Mouse (Mus musculus) heart, adult 2 months (tissue): ENCODE measurements at regions not wholly inside any gene's neighbourhood (a gene's known extent, or its start where the extent isn't known, plus 50 kb on each side); places are given as distances from the start of the nearest gene placed in this dataset.
A peak's percentile ranks its signal among the peaks of the same experiment; 100 is the strongest.

ENCODE experiments used
- DNase-seq, 2 experiments: peaks; one replicate each; pipeline ENCODE4 v3.0.0; 2021
- H3K27ac ChIP-seq: fragments of 200-600 bp; 2 replicates; pipeline ENCODE4 v1.8.1; 2022
- H3K27me3 ChIP-seq: fragments of 200-500 bp; 2 replicates; pipeline ENCODE4 v1.6.1; 2012; ENCODE audit warnings: mild to moderate bottlenecking, low read length, inconsistent platforms, mixed read lengths; ENCODE audit not compliant: control insufficient read depth, insufficient read depth
- H3K36me3 ChIP-seq: fragments of 200-500 bp; 2 replicates; pipeline ENCODE4 v1.6.1; 2012; ENCODE audit warnings: low read length, inconsistent platforms; ENCODE audit not compliant: control insufficient read depth, insufficient read depth
- H3K4me1 ChIP-seq: fragments of 200-500 bp; 2 replicates; pipeline ENCODE4 v1.6.1; 2011; ENCODE audit warnings: low read length; ENCODE audit not compliant: control insufficient read depth, insufficient read depth
- H3K4me3 ChIP-seq: fragments of 200-600 bp; 2 replicates; pipeline ENCODE4 v1.8.1; 2022
- H3K79me2 ChIP-seq: fragments of 200-500 bp; replicated peaks from 2 replicates; pipeline ENCODE4 v1.6.1; 2012; ENCODE audit warnings: mild to moderate bottlenecking, inconsistent platforms, low read length, moderate library complexity, mixed read lengths; ENCODE audit not compliant: control insufficient read depth, insufficient read depth
- H3K9ac ChIP-seq: fragments of 200-500 bp; 2 replicates; pipeline ENCODE4 v1.6.1; 2012; ENCODE audit warnings: low read depth, mild to moderate bottlenecking, control low read depth, inconsistent platforms, low read length, mixed read lengths
- CTCF ChIP-seq: fragments of 200-600 bp; IDR thresholded peaks from 2 replicates; pipeline ENCODE4 v1.8.1; 2022; ENCODE audit warnings: antibody characterized with exemption, mild to moderate bottlenecking, moderate library complexity
- EP300 ChIP-seq: fragments of 200-500 bp; IDR thresholded peaks from 2 replicates; pipeline ENCODE4 v1.6.1; 2011; ENCODE audit warnings: low read depth, low read length, control low read depth; ENCODE audit not compliant: insufficient read depth
- POLR2A ChIP-seq: fragments of 200-500 bp; IDR thresholded peaks from 2 replicates; pipeline ENCODE4 v1.6.1; 2011; ENCODE audit warnings: mild to moderate bottlenecking, low read depth, low read length, control low read depth; ENCODE audit not compliant: insufficient read depth
- WGBS: fragments of 180-500 bp; shearing (Covaris S2); methylation state at CpG from one replicate; pipeline ENCODE4 v1.1.7; 2018; 5-methylcytosine and 5-hydroxymethylcytosine counted together
- intact Hi-C: fragments of 180-260 bp; cut with DNase I; formaldehyde crosslinking; loops from one replicate; pipeline ENCODE4 v1.15.1; 2025

DNA sequence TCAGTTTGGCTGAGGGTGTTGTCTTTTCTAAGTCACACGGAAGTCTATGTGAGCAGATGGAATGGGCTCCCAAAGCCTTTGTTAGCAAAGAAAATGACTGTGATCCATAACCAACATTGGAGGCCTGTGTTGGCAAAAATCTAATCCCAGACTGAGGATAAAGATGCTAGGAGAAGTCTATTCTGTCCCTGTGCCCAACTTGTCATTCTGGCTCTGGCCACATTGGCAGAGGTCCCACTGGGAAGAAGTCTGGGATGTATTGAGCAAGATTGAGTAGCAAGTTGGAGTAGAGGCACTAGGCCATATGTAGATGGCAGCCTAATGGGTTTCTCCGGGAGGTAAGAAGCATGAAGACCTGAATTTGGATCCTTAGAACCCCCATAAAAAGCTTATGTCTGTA lies 54.1 kb downstream of the Nog start:
- 83% methylated on average over 2 of the region's 2 CpGs for WGBS
- no peaks in the 10 kb centered on the region for H3K4me1 ChIP-seq
- H3K27ac ChIP-seq = no peak overlapping the region
- no peak for DNase-seq
- intact Hi-C loops = no loop called here
- H3K4me3 ChIP-seq = no peak overlapping the region
- H3K9ac ChIP-seq = no peak overlapping the region
- no peaks in the 10 kb centered on the region for H3K27me3 ChIP-seq
- no peak for TF ChIP-seq EP300
- no peak for TF ChIP-seq POLR2A
- no peak for TF ChIP-seq CTCF
- H3K36me3 ChIP-seq = no peaks in the 10 kb centered on the region
- H3K79me2 ChIP-seq = no peaks in the 10 kb centered on the region

DNA sequence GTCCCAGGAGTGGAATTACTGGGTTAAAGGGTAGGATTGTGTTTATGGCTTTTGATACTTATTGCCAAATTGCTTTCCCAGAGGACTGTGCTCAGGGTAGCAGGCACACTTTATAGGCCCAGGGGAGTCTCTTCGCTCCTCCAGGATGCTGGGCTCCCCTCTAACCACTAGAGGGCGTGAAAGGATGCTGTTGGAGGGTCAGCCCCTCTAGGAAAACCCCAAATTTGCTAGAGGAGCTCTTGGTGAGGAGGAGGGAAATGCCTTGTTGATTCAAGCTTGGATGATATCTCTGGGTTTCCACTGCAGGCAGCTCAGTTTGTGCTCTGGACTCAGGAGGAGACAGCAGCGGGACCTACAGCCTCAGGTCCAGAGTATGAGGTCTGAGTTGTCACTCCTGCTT lies 58.8 kb downstream of the Nog start:
- no peaks in the 10 kb centered on the region for H3K27me3 ChIP-seq
- no peak for DNase-seq
- no peaks in the 10 kb centered on the region for H3K4me1 ChIP-seq

DNA sequence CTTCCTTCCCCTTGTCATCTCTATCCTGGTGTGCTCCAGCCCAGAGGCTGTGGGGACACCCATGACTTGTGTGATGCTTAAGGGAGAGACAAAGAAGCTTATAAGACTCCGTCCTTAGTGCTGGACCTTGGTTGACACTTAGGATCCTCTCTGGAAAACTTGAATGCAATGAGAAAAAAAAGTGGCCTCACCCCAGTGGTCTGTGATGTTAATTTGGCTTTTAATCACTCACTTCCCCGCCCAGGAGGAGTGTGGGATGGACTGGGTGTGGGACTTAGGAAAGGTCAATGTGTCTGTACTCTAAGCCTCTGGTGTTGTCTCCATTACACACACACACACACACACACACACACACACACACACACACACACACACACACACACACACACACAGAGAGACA lies 60.0 kb downstream of the Nog start:
- no peak for DNase-seq
- Histone ChIP-seq H3K4me1 (no peaks in the 10 kb centered on the region), H3K27me3 (no peaks in the 10 kb centered on the region), H3K4me3 (no peak overlapping the region), H3K9ac (no peak overlapping the region), H3K79me2 (no peaks in the 10 kb centered on the region), H3K36me3 (no peaks in the 10 kb centered on the region), H3K27ac (no peak overlapping the region)
- intact Hi-C loops = no loop called here
- WGBS = 60% methylated on average over 2 of the region's 2 CpGs
- TF ChIP-seq EP300 (no peak), CTCF (no peak), POLR2A (no peak)

More for the DNA sequence above, 58.8 kb downstream of the Nog start:
- Histone ChIP-seq H3K36me3 (no peaks in the 10 kb centered on the region), H3K27ac (no peak overlapping the region), H3K79me2 (no peaks in the 10 kb centered on the region), H3K4me3 (no peak overlapping the region), H3K9ac (no peak overlapping the region)
- intact Hi-C loops = no loop called here
- 36% methylated on average over 3 of the region's 3 CpGs for WGBS
- peak; percentile 58 for TF ChIP-seq CTCF
- TF ChIP-seq EP300 = no peak

DNA sequence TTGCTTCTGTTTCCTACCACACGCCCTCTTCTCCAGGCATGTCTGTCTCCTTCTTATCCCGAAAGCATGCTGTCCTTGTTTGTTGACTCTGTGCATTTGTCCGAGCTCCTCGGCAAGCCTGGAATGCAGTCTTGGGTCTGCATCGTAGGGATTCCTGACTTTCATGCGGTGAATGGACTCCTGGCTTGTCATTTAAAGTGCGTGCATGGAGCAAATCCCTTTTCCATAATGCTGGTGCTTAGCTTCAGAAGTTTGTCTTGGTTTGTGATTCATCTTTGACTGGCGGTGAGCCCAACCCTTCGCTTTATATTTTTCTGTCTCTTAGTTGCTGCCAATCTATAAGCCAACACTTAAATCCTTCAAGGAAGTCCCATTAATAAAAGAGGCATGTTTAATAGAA lies 62.2 kb downstream of the Nog start:
- Histone ChIP-seq H3K36me3 (no peaks in the 10 kb centered on the region), H3K4me3 (no peak overlapping the region), H3K27ac (no peak overlapping the region), H3K9ac (no peak overlapping the region), H3K27me3 (no peaks in the 10 kb centered on the region), H3K4me1 (no peaks in the 10 kb centered on the region), H3K79me2 (no peaks in the 10 kb centered on the region)
- TF ChIP-seq CTCF = no peak
- no peak for TF ChIP-seq POLR2A
- TF ChIP-seq EP300 = no peak
- WGBS = 40% methylated on average over 9 of the region's 9 CpGs
- intact Hi-C loops = no loop called here
- DNase-seq = no peak

DNA sequence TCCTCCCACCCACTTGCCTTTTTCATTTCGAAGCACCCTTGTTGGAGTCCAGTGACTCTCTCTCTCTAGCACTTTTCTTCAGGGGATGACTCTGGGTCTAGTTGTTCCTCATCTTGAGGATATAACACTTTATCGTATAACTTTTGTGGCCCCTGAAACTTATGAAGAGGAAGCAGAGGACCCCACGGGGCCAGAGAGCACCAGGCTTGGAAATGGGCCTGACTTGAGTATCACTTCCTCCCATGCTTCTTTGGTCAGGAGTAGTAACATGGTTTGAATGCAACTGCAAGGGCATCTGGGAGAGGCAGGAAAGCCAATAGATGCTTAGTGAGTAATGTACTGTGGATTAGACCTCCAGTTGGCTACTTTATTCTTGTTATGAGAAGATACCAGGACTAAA lies 65.2 kb downstream of the Nog start:
- H3K36me3 ChIP-seq = no peaks in the 10 kb centered on the region
- H3K4me3 ChIP-seq = no peak overlapping the region
- DNase-seq = no peak
- WGBS = 88% methylated on average over 3 of the region's 3 CpGs
- no peaks in the 10 kb centered on the region for H3K27me3 ChIP-seq
- no peaks in the 10 kb centered on the region for H3K79me2 ChIP-seq
- H3K9ac ChIP-seq = no peak overlapping the region
- no peaks in the 10 kb centered on the region for H3K4me1 ChIP-seq
- H3K27ac ChIP-seq = no peak overlapping the region
- TF ChIP-seq CTCF = no peak
- no peak for TF ChIP-seq POLR2A
- no peak for TF ChIP-seq EP300
- intact Hi-C loops = no loop called here

DNA sequence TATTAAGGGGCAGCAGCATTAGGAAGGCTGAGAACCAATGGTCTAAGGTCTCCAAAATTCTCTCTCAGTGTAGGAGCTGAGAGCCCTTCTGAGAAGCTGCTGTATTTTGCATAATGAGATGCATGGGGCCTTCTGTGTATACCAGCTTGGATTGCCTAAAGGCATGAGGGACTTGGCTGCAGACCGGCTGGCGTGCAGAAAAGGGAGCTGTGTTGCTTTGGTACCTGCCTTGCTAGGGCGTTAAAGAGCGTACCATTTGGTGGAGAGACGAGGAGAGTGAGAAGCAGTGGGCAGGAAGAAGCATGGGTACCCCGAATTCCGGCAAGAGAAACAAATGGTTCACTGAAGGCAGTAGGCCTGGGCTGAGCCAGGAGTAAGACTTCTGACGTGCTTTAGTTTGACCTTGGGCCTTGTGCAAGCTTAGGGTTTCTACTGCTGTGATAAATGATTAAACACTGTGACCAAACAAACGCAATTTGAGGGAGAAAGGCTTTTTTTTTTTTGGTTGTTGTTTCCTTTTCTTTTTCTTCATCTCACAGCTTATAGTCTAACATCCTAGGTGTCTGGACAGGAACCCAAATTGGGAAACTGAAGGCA lies 69.2 kb downstream of the Nog start:
- Histone ChIP-seq H3K27me3 (0 out of 2 replicates have a peak, but pooled peaks cover 2% of the 10 kb centered on the region), H3K27ac (no peak overlapping the region), H3K4me3 (no peak overlapping the region), H3K79me2 (no peaks in the 10 kb centered on the region), H3K4me1 (no peaks in the 10 kb centered on the region), H3K36me3 (no peaks in the 10 kb centered on the region), H3K9ac (no peak overlapping the region)
- intact Hi-C loops = no loop called here
- TF ChIP-seq POLR2A = no peak
- no peak for TF ChIP-seq CTCF
- no peak for TF ChIP-seq EP300
- DNase-seq = no peak
- 69% methylated on average over 9 of the region's 9 CpGs for WGBS
